ENCODE assay signal across 31 mouse cellular contexts in genomic region chr9:118382532-118382931, GRCm38 (mm10).
"Had no signal": no experiment of that assay in that cellular context is flagged by ENCODE, and none has a peak within 500 bp of the region (broad histone marks: within the 10 kb centered on the region; RNA-seq: fewer than 3 reads in every experiment).

No protein-coding gene starts in this region.

- H3K9me3 ChIP-seq: heart, embryonic 10.5 days; heart, embryonic 12.5 days; heart, embryonic 13.5 days; heart, embryonic 15.5 days; hindbrain, embryonic 10.5 days; hindbrain, embryonic 12.5 days; hindbrain, embryonic 13.5 days; hindbrain, embryonic 15.5 days; intestine, embryonic 15.5 days; kidney, embryonic 15.5 days had no signal

- H3K27me3 ChIP-seq: intestine, embryonic 15.5 days had no signal

- H3K9ac ChIP-seq: heart, embryonic 12.5 days; heart, embryonic 13.5 days; heart, embryonic 15.5 days; hindbrain, embryonic 12.5 days; hindbrain, embryonic 13.5 days; hindbrain, embryonic 14.5 days; hindbrain, embryonic 15.5 days; intestine, embryonic 15.5 days; kidney, embryonic 15.5 days had no signal

- H3K4me1 ChIP-seq: heart, embryonic 12.5 days; heart, embryonic 13.5 days; hindbrain, embryonic 10.5 days; hindbrain, embryonic 12.5 days; hindbrain, embryonic 15.5 days; intestine, embryonic 15.5 days; kidney, embryonic 15.5 days had no signal

- H3K4me2 ChIP-seq: heart, embryonic 11.5 days; heart, embryonic 12.5 days; heart, embryonic 13.5 days; heart, embryonic 15.5 days; hindbrain, embryonic 12.5 days; hindbrain, embryonic 13.5 days; hindbrain, embryonic 14.5 days; hindbrain, embryonic 15.5 days; intestine, embryonic 15.5 days; kidney, embryonic 15.5 days had no signal

- H3K27ac ChIP-seq: heart, embryonic 10.5 days; heart, embryonic 13.5 days; heart, embryonic 15.5 days; hindbrain, embryonic 10.5 days; hindbrain, embryonic 12.5 days; hindbrain, embryonic 13.5 days; hindbrain, embryonic 14.5 days; hindbrain, embryonic 15.5 days; hindbrain, postnatal 0 days; intestine, embryonic 15.5 days; kidney, embryonic 15.5 days; kidney, postnatal 0 days; layer of hippocampus, adult 2 months; left cerebral cortex, adult 2 months had no signal

- DNase-seq: heart, postnatal 10 days; heart, postnatal 14 days; heart, postnatal 36 days; heart, postnatal 4 days; kidney, adult 11 months; kidney, adult 18-20 months; kidney, adult 2 months; kidney, adult 8-10 months; kidney, adult 9 months; kidney, postnatal 10 days; kidney, postnatal 14 days; kidney, postnatal 36 days; kidney, postnatal 4 days; layer of hippocampus, adult 9-11 months; layer of hippocampus, postnatal 36 days had no signal

- H3K4me3 ChIP-seq: heart, embryonic 10.5 days; heart, embryonic 12.5 days; heart, embryonic 13.5 days; heart, embryonic 15.5 days; hindbrain, embryonic 10.5 days; hindbrain, embryonic 12.5 days; hindbrain, embryonic 13.5 days; hindbrain, embryonic 15.5 days; intestine, embryonic 15.5 days; kidney, embryonic 15.5 days; layer of hippocampus, adult 2 months; left cerebral cortex, adult 2 months had no signal

- H3K36me3 ChIP-seq: heart, embryonic 10.5 days; heart, embryonic 12.5 days; heart, embryonic 13.5 days; heart, embryonic 15.5 days; hindbrain, embryonic 10.5 days; hindbrain, embryonic 12.5 days; hindbrain, embryonic 13.5 days; hindbrain, embryonic 15.5 days; intestine, embryonic 15.5 days; kidney, embryonic 15.5 days had no signal
